Mouse (Mus musculus): Measurements from ENCODE around the gene Gm10647.
"Not testable (repeated sequence)": the region's sequence is repeated elsewhere in the genome, so short reads cannot be mapped to it uniquely, and the experiment has no call there.

Gene Gm10647

GRCm38 (mm10) chr9:66796739-66797138 is at the start of gene Gm10647:
Gene Gm10647, plus strand, starts transcription at chr9:66797039.
- no peak for DNase-seq

- DNase-seq = no peak
Measured at GRCm38 (mm10) chr9:66748390-66748789, 48.4 kb upstream of the Gm10647 start.

GRCm38 (mm10) chr9:66752849-66753248 is 44.0 kb upstream of the Gm10647 start:
- no peak for DNase-seq

GRCm38 (mm10) chr9:66760991-66761390 is 35.8 kb upstream of the Gm10647 start:
- no peak for DNase-seq

GRCm38 (mm10) chr9:66768721-66769120 is 28.1 kb upstream of the Gm10647 start:
- no peak for DNase-seq

- DNase-seq = no peak
Measured at GRCm38 (mm10) chr9:66769275-66769674, 27.6 kb upstream of the Gm10647 start.

GRCm38 (mm10) chr9:66770701-66771100 is 26.1 kb upstream of the Gm10647 start:
- DNase-seq = no peak

- DNase-seq = not testable (repeated sequence)
Measured at GRCm38 (mm10) chr9:66784552-66784951, 12.3 kb upstream of the Gm10647 start.

GRCm38 (mm10) chr9:66787821-66788220 is 9.0 kb upstream of the Gm10647 start:
- DNase-seq = no peak

GRCm38 (mm10) chr9:66794629-66795463 is 2.0 kb upstream of the Gm10647 start:
- DNase-seq = no peak

- DNase-seq = peak; percentile 96
Measured at GRCm38 (mm10) chr9:66795464-66796324, 1.1 kb upstream of the Gm10647 start, which contains the start of gene Aph1b. Gene Aph1b, minus strand, starts transcription at chr9:66795490.

GRCm38 (mm10) chr9:66801947-66802346 is 5.1 kb downstream of the Gm10647 start:
- no peak for DNase-seq

GRCm38 (mm10) chr9:66805951-66806350 is 9.1 kb downstream of the Gm10647 start:
- not testable (repeated sequence) for DNase-seq

- DNase-seq = no peak
Measured at GRCm38 (mm10) chr9:66813392-66813791, 16.6 kb downstream of the Gm10647 start.

- no peak for DNase-seq
Measured at GRCm38 (mm10) chr9:66820996-66821395, 24.2 kb downstream of the Gm10647 start.

- not testable (repeated sequence) for DNase-seq
Measured at GRCm38 (mm10) chr9:66822255-66822654, 25.4 kb downstream of the Gm10647 start.

GRCm38 (mm10) chr9:66825990-66826389 is 29.2 kb downstream of the Gm10647 start:
- no peak for DNase-seq

- no peak for DNase-seq
Measured at GRCm38 (mm10) chr9:66832366-66832908, 35.6 kb downstream of the Gm10647 start.

- no peak for DNase-seq
Measured at GRCm38 (mm10) chr9:66833851-66834250, 37.0 kb downstream of the Gm10647 start.

- peak; percentile 100 for DNase-seq
Measured at GRCm38 (mm10) chr9:66834318-66835096, 37.7 kb downstream of the Gm10647 start, which contains the start of gene Aph1c. Gene Aph1c, minus strand, starts transcription at chr9:66834726.

GRCm38 (mm10) chr9:66835097-66835480 is 38.2 kb downstream of the Gm10647 start:
- no peak for DNase-seq

GRCm38 (mm10) chr9:66846822-66847221 is 50.0 kb downstream of the Gm10647 start:
- DNase-seq = no peak
